Mouse (Mus musculus) left cerebral cortex, postnatal 4 days (tissue): ENCODE results near the gene Lrp5. TPM values are rescaled to one million over a fixed set of nuclear protein-coding genes. Genes with fewer than 3 reads are reported as not detected.
A peak's percentile ranks its signal among the peaks of the same experiment; 100 is the strongest.

Source experiments
- DNase-seq: peaks from one replicate; pipeline ENCODE4 v3.0.0-alpha.2; 2022
- intact Hi-C: fragments of 180-260 bp; cut with DNase I; formaldehyde crosslinking; loops from one replicate; pipeline ENCODE4 v1.15.1; 2025
- total RNA-seq, 2 experiments: library from RNA; stranded (reverse); gene quantifications; 2 replicates each; pipeline ENCODE4 v1.2.3; 2021

Lrp5 gene
- total RNA-seq, result 10 to 100 TPM; 11.9 to 13.2 TPM

GRCm38 (mm10) chr19:3686215-3686894 is at the start of gene Lrp5:
TSS of gene Lrp5 (minus strand) at chr19:3686564.
- intact Hi-C loops, result no loop called here
- peak; percentile 26 for DNase-seq

GRCm38 (mm10) chr19:3736001-3736400 is 49.6 kb upstream of the Lrp5 start:
- intact Hi-C loops, result no loop called here

DNA sequence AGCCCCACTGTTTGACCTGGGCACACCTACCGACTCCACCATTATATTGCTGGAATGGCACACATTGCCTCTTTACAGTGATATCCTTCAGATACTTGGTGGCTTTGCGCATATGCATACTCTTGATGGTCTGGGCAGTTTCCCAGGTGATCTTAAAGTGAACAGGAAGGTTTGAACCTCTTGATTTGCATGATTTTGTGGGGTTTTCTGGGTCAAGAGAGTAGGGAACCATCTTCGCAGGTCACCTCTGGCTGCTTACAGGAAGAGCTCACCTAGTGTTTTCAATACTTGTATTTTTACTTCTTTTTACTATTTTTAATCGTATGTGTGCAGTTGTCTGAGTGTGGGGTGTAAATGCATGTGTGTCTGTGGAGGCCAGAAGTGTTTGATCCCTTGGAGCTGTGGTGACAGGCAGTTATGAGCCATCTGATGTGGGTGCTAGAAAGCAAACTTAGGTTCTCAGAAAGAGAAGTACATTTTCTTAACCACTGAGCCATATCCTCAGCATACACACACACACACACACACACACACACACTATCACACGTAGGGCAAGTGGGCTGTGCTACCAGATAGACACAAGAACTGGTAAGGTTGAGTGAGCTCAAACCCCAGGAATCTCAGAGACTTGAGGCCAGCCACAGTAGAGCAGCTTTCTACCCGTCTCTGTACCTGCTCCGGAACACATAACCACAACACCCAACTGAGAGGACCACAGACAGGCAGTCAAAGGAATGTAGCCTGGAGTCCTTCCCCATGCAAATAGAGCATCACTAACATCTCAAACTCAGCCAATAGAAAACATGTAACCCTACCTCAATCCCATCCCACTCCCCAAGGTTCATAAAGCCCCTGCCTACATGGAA is 44.6 kb upstream of the Lrp5 start:
- no peak for DNase-seq
- intact Hi-C loops, result no loop called here

More at GRCm38 (mm10) chr19:3736001-3736400, 49.6 kb upstream of the Lrp5 start:
- DNase-seq, result no peak

DNA sequence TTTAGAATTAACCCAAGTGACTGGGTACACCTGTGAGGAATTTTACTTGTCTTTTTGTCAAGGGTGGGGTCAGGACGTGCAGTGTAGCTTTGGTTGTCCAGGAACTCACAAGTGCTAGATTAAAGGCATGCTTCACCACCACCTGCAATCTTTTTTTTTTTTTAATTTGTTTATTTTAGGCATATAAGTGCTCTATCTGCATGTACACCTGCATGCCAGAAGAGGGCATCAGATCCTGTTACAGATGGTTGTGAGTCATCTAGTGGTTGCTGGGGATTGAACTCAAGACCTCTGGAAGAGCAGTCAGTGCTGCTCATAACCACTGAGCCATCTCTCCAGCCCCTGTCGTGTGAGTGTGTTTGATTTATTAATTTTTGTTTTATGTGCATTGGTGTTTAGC is 42.5 kb upstream of the Lrp5 start:
- no peak for DNase-seq
- intact Hi-C loops, result no loop called here

- intact Hi-C loops, result no loop called here
- peak; percentile 71 for DNase-seq
Observed at GRCm38 (mm10) chr19:3724779-3725178, 38.4 kb upstream of the Lrp5 start.

- intact Hi-C loops, result no loop called here
- peak; percentile 40 for DNase-seq
Observed at GRCm38 (mm10) chr19:3723904-3724303, 37.5 kb upstream of the Lrp5 start.

- intact Hi-C loops, result no loop called here
- no peak for DNase-seq
Observed at GRCm38 (mm10) chr19:3723170-3723569, 36.8 kb upstream of the Lrp5 start.

DNA sequence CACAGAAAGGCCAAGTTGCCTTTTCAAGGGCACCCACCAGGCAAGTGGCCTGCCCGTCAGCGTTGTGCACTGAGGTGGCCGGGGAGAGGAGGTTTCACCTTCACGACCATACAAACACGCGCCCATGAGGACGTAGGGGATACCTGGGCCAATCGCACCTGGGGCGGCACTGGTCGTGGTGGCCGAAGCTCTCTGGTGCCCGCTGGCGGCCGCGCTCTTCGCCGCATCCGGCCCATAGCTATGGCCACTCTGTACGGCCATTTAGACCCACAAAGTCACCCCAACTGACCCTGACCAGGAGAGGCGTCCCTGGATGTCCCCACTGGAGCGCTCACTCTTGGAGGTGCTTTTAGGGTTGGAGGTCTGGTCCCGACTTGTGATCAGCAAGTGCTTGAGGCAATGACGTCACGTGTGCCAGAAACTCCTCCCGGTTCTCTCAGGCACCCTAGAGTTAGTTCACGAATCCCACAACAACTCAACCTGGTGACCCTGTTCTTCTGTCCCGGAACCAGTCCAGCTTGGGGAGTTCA is 33.1 kb upstream of the Lrp5 start:
- peak; percentile 60 for DNase-seq
- intact Hi-C loops, result no loop called here

GRCm38 (mm10) chr19:3718481-3719361 is 32.4 kb upstream of the Lrp5 start:
- intact Hi-C loops, result no loop called here
- peak; percentile 73 for DNase-seq

GRCm38 (mm10) chr19:3714381-3714780 is 28.0 kb upstream of the Lrp5 start:
- intact Hi-C loops, result no loop called here
- peak; percentile 84 for DNase-seq

DNA sequence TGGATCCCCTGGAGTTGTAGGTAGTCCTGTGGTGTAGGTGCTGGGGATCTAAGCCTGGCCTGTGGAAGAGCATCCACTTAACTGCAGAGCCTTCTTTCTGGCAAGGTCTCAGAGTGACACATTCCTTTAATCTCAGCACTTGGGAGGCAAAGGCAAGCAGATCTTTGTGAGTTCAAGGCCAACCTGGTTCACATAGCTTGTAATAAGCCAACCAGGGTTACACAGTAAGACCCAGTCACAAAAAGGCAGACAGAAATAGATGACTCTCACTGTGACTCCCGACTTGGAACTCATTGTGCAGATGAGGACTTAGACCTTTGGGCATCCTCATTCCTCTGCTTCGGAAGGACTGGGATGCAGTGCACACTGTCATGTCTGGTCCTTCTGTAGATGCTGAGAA is 24.1 kb upstream of the Lrp5 start:
- no peak for DNase-seq
- intact Hi-C loops, result no loop called here

DNA sequence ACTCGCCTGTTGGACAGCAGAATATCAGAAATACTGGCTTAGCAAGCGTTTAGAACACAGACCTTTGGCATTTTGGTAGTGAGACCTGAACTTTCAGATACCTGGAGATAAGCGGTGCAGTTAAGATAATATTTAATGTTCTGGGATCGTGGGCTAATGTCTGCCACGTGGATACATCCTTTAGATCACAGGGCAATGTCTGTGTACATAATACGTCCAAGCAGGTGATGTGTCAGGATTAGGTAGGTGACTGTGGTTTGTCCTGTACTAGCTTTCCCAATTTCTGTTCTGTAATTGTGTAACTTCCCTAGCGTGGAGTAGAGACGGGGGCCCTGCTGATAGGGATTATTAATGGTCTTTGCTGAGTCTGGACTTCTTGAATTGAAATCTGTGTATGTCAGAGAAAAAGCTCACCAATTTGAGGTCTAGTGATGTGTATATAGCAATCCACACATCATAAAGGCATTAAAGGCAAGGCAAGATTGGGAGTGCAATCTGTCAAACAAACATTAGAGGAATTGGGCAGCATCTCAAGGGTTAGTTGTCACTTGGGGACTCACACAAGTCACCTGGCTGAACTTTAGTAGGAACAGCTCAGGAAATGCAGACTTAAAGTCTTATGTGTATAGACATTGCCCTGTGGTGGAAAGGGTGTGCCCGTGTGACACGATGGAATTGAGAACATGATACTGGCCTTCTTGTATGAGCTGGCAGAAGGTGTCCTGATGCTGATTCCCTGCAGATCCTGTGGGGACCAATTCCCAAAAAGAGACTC is 22.8 kb upstream of the Lrp5 start:
- DNase-seq, result no peak
- intact Hi-C loops, result loop anchor here (10.0 kb wide), 1 partner anchor 124 kb away; no protein-coding TSS in a partner anchor

GRCm38 (mm10) chr19:3708078-3709012 is 22.0 kb upstream of the Lrp5 start, which contains the start of gene 1810055G02Rik:
TSS of gene 1810055G02Rik (plus strand) at chr19:3708293.
- intact Hi-C loops, result loop anchor here (10.0 kb wide), 1 partner anchor 124 kb away; no protein-coding TSS in a partner anchor
- DNase-seq, result peak; percentile 98

DNA sequence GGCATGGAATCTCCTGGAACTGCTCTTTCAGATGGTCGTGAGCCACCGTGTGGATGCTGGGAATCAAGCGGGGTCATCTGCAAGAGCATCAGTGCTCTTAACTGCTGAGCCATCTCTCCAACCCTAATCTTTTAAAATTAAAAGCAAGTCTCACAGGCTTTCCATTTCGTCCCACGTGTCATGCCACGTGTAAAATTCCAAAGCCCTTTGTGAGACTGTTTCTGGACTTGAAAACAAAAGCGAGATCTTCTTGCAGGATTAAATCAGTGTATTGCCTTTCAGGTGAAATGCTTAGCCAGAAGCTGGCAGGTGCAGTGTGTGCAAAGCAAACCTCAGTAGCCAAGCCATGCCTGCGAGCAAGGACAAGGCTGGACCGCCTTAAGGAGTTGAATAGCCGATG is 21.2 kb upstream of the Lrp5 start:
- intact Hi-C loops, result loop anchor here (10.0 kb wide), 1 partner anchor 123 kb away; no protein-coding TSS in a partner anchor
- no peak for DNase-seq

DNA sequence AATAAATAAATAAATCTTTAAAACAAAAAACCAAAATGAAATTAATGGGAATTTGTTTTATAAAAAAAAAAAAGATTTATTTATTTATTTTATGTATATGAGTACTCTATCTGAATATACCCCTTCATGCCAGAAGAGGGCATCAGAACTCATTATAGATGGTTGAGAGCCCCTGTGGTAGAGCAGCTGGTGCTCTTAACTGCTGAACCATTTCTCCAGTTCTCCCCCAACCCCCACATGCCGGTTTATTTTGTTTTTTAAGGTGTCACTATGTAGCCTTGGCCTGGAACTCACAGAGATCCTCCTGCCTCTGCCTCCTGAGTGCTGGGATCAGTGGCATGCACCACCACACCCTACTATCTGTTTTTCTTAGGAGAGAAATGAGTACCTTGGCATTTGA is 19.9 kb upstream of the Lrp5 start:
- no peak for DNase-seq
- intact Hi-C loops, result loop anchor here (10.0 kb wide), 1 partner anchor 121 kb away; no protein-coding TSS in a partner anchor

DNA sequence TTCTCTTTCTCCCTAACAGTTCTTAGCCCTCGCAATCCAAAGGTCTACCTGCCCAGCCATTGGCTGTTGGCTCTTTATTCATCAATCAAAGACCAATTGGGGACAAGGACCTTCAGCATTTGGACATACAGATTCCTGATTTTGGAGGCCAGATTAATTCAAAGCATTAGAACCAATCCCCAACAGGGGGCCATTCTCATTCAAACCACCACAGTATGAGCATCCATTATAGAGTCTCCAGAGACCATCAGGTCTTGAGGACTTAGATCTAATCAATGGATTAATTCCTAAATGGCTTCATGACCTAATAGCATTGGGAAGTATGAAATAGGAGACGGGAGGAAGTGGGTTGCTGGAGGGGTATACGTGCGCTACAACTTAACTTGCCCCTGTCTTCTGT is 16.1 kb upstream of the Lrp5 start:
- intact Hi-C loops, result loop anchor here (10.0 kb wide), 1 partner anchor 118 kb away; no protein-coding TSS in a partner anchor
- DNase-seq, result no peak

- intact Hi-C loops, result loop anchor here (10.0 kb wide), 1 partner anchor 115 kb away; no protein-coding TSS in a partner anchor
- peak; percentile 78 for DNase-seq
Observed at GRCm38 (mm10) chr19:3699508-3700438, 13.4 kb upstream of the Lrp5 start.
